Mouse (Mus musculus) thymus, postnatal 25 days (tissue): ENCODE data around the gene Nmrk1.
"Not testable (repeated sequence)": the region's sequence is repeated elsewhere in the genome, so short reads cannot be mapped to it uniquely, and the experiment has no call there.

Experiments used
- DNase-seq: peaks from one replicate; pipeline ENCODE4 v3.0.0; 2022

Gene Nmrk1

GRCm38 (mm10) chr19:18631644-18632219 is at the start of gene Nmrk1, which contains the start of gene Ostf1:
Gene Nmrk1 (plus strand): TSS chr19:18631950.
Gene Ostf1 (minus strand): TSS chr19:18631823.
- DNase-seq = peak; percentile 97

DNA sequence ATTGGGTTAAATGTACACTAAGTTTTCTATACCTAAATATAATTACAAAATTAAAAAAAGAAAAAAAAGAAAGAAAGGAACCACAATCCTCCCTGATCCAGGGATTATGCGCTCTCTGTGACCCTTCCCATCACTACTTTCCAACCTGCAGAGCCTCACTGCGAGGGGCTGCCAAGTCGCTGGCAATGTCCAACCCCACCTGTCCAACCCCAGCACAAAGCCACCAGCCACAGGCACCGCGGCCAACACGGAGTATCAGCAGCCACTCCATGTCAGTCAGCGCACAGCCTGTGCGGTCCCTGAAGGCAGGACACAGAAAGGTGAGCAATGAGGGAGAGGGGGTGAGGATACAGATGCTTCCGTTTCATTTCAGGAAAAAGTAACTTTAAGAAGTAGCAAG is 49.5 kb upstream of the Nmrk1 start:
- no peak for DNase-seq

DNA sequence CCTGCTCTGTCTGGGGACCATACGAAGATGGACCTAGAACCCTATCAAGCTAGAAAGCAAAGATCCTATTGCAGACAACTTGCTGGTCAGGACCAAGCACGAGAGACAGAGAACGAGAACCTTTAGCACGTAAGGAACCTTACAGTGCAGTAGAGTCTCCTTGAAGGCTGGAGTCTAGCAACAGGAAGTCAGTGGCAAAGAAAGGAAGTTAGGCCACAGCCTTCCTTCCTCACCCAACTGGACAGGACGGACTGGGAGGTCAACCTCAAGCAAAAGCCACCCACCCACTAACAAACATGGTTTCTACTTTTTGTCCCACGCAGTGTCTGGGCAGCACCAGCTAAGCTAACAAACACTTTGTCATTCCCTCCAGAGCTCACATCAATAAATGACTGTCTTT is 48.9 kb upstream of the Nmrk1 start:
- no peak for DNase-seq

DNA sequence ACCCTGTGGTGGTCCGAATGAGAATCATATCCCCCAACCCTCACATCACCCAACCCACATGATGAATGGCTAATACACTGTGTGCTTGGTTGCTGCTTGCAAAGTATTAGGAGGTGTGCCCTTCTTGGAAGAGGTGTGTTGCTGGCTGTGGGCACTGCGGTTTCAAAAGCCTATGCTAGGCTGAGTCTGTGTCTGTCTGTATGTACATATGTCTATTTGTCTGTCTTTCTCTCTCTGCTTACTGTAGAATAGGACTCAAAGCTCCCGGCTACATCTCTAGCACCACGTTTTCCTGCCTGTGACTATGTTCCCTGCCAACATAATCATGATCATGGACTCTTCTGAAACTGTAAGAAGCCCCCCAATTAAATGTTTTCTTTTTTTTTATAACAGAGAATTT is 48.0 kb upstream of the Nmrk1 start:
- DNase-seq = no peak

GRCm38 (mm10) chr19:18584621-18585020 is 47.1 kb upstream of the Nmrk1 start:
- no peak for DNase-seq

GRCm38 (mm10) chr19:18587118-18587517 is 44.6 kb upstream of the Nmrk1 start:
- no peak for DNase-seq

GRCm38 (mm10) chr19:18588243-18588642 is 43.5 kb upstream of the Nmrk1 start:
- peak; percentile 18 for DNase-seq

GRCm38 (mm10) chr19:18588801-18589200 is 42.9 kb upstream of the Nmrk1 start:
- not testable (repeated sequence) for DNase-seq

DNA sequence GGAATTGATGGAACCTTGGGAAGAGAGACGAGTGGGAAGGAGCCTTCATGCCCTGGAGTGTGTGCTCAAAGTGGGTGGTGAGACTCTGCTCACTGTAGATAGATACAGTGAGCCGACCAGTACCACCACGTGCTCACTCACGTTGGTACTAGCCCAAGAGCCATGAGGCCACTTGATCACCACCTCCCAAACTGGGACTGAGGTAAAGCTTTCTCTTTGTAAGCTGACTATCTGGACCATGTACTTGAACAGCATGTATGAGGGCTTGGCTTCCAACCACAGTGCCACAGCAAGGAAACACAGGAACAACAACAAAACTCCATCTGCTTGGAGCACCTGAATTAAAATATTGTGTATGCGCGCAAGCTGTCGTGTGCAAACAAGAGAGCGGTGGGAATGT is 42.5 kb upstream of the Nmrk1 start:
- DNase-seq = no peak

GRCm38 (mm10) chr19:18590234-18590633 is 41.5 kb upstream of the Nmrk1 start:
- no peak for DNase-seq

DNA sequence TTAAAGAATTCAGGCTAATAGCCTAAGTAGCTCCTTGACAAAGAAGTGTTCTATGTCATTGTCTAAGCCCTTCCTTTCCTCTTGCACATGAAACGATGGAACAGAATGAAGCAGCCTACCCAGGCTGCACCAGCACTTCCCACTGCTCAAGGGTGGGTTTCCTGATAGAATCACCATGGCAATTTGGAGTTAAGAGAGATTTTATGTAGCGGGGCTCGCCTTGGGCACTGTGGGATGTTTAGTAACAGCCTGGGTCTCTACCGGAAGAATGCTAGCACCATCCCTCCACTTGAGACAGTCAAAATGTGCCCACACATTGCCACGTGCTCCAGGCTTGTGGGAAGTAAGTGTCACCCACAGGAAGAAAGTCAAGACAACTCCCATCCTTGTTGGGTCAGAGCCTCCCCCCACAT is 40.8 kb upstream of the Nmrk1 start:
- peak; percentile 30 for DNase-seq

DNA sequence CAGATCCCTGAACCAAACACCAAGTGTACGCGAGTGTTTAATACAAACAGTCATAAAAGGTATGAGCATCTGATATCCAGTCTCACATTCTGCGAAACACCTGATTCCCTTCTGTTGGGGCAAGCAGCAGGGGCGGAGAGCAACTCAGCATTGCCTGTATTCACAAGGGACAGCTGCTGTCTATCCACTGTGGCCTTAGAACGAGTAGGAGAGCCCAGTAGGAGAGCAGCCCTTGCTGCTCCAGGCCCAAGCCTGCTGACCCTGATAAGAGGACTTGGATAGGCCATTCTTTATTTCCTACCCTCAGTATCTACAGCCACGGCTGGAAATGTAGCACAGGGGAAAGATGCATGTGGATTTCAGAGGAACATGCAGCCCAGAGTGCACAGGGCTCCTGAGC is 38.8 kb upstream of the Nmrk1 start:
- no peak for DNase-seq

- DNase-seq = no peak
These were observed 38.0 kb upstream of the Nmrk1 start for GRCm38 (mm10) chr19:18593722-18594121.

DNA sequence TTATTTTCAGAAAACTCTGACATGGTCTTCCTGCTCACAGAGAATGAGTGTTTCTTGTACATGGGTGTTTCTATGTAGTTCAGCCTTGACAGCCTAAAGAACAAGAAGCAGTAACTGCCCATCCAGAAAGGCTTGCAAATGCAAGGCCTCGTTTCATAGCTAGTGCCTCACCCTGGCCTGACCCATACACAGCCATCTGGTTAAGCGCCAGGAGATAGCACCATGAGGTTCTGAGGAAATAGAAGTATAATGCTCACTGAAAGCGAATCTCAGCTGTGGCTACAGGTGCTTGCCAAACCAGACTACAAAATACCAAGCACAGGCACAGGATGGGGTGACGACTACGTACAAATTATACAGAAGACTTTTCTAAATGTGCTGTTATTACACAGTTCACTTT is 34.9 kb upstream of the Nmrk1 start:
- no peak for DNase-seq

DNA sequence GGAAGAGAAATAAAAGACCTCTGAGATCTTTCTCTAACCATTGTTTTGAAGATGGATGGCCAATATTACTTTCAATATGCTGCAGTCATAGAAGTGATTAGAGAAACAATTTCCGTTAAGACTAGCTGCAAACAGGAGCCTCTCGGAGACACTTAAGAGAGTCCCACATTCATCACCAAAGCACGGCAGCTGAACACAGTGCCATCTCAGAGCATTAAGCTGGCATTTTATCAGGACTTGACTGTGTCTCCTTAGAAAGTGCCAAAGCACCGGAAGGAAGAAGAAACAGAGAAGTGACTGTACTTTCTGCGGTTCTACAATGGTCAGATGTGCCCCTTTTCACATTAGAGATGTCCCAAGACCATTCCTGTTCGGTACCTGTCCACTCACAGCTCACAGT is 34.0 kb upstream of the Nmrk1 start:
- DNase-seq = no peak

DNA sequence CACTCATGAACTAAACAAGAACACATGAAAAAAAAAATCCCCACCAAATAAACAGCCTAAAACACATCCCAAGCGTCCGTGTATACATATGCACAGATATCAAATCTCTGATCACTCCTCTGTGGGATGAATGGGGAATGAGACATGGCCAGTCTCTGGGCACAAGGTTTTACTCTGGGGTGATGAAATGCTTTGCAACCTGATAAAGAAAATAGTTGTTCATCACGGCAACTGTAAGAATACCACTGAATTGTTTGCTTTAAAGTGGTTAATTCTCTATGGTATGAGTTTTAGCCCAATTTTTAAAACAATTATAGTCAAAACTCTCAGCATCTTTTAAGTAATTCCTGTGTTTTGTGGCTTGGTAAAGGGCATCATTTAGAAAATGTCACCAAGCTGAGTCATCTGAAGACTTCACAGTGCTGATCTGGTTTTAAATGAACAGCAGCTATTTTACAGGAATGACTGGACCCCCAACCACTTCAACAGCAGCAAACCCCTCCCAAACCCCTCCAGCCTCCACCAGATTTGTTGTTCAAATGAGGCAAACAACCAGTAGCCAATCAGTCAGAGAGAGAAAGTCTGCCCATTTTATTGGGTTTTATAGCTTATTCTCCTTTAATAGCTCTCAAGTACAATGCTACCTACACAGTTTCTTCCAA is 33.4 kb upstream of the Nmrk1 start:
- no peak for DNase-seq

DNA sequence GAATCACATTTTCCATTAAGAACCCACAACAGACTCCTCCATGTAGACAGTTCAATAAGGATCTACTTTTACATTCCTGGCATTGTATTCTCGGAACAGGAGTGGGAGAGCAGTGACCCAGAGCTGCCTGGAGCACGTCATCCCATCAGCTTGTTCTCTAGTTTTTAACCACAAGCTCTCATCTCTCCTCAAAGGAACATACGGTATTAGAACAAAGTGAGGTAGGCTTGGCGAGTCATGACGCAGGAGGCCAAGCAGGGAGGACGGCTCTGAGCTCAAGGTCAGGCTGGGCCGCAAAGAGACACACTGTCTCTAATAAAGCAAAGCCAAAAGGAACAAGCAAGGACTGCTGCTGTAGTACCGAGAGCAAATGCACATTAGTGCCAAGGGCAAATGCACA is 32.7 kb upstream of the Nmrk1 start:
- DNase-seq = no peak

GRCm38 (mm10) chr19:18599650-18600049 is 32.1 kb upstream of the Nmrk1 start:
- no peak for DNase-seq

GRCm38 (mm10) chr19:18600611-18601010 is 31.1 kb upstream of the Nmrk1 start:
- DNase-seq = no peak

DNA sequence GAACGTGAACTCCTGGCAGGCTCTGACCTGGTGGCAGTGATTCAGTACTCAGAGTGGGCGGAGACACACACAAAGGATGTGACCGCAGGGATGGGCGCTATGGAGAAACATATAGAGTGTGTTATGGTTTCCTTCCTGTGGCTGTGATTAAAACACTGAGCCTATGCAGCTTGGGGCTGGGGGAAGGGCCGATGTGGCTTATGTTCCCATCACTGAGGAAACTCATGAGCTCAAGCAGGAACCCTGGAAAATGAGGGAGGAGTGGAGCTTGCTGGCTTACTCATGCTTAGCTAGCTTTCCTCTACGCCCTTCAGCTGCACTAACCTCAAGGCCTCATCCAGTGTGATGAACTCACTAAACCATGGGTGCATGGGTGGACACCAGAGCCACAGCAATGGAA is 28.7 kb upstream of the Nmrk1 start:
- no peak for DNase-seq

DNA sequence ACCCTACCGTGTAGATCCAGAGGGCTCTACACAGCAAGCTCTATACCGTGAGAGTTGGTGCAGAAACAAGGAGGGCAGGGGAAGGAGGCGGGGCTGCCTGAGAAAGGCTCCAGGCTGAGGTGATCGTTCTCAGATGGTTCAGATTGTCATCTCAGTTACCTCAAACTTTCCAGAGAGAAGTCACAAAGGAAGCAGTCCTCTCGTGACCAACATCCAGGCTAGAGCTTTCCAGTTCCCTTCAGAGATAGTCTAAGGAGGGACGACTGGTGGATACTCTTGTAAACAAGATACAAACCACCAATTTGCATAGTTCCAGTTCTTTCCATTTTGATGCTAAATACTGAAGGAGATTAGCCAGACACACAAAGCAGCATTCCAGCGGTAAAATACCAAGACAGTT is 23.8 kb upstream of the Nmrk1 start:
- DNase-seq = no peak

DNA sequence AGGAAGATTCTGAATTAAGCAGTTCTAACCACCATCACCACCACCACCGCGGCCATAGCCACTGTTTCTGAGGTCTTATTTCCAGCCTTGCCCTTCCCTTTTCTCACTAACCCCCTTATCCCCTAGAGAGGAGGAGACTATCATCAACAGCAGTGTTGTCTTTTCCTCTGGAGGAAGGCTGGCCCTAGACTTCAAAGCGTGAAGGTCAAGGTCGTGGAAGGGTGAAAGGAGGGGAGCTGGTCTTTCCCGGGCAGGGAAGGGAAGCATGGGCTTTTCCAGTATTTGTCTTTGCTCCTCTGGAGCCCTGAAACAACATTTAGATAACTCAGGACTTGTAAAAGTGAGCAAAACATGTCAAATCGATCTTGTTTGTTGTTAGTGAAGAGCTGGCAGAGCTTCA is 22.8 kb upstream of the Nmrk1 start:
- DNase-seq = no peak

- no peak for DNase-seq
These were observed 17.4 kb upstream of the Nmrk1 start for GRCm38 (mm10) chr19:18614337-18614736.

DNA sequence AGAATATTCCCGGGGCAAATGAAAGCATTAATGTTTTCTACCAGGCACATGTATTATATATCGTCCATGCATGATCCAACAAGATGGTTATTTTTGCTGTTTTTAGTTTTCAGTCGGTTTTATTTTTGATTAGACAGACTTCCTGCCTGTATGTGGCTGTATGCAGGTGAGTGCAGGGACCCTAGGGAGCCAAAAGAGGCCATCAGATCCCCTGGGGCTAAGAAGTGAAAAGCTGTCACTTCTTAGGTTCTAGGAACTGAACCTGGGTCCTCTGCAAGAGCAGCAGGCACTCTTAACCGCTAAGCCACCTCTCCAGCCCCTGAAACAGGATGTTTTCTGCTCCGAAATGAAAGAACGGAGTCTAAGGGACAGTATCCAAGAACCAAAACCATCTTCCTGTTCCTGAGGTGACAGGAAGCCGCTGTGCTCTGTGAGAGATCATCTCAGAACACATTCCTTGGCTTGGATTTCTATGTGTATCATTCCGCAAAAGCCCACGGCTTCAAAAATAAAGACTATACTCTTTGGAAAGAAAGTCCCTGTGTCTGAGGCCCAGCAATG is 16.0 kb upstream of the Nmrk1 start:
- DNase-seq = no peak

DNA sequence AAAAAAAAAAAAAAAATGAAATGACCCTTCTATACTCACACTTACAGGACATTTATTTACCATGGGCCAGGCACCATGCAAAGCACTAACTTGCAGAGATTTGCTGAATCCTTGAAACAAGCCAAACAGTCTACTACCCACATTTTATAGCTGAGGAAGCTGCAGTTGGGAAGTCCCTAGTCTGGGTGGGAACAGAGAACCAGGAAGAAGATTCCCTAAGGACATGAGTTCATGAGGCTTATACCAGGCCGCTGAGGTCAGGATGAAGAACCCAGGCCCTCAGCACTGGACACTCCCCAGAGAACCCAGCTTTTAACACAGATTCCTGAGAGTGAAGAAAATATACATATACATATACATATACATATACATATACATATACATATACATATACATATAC is 14.2 kb upstream of the Nmrk1 start:
- no peak for DNase-seq
